Mouse (Mus musculus) layer of hippocampus, adult 9-11 months (tissue): ENCODE data around the gene Plekhg5.
A peak's percentile ranks its signal among the peaks of the same experiment; 100 is the strongest.

Source experiments
- DNase-seq: peaks from one replicate; pipeline ENCODE4 v3.0.0; 2022

Plekhg5 gene

DNA sequence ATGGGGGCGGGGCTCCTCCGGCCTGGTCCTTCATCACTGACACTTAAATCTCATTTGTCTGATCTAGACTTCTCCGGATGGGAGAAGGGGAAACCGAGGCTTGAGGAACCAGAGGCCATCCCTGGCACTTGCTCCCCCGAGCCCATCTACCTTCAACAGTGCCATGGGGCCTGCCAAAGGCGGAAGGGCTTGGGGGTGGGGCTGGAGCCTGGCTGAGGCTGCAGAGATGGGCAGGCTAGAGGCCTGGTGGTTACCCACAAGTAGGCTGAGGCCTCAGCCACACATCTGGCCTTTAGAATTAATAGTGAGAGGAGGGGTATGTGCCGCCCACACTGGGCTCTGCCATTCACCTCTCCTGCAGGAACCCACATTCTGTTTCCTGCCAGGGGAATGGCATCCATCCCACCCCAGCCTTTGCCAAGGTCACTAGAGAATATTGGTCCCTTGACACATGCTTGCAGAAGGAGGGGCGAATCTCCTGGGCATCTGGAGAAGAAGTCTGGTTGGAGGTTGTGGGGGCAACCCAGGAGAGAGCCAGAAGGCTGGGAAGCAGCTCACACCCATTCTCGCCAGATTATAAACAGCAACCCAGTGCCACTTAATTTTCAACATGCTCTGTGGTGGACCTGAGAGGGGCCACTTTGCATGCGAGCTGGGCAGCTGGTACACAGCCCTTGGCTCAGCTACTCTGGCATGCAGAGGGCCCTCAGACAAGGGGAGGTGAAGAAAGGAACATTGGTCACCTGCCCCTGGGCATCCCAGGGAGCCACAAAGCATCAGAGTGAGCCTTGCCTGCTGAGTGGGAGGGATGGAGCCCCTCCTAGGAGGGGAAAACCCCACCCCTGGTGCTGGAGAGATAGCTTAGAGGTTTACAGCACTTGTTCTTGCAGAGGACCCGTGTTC is 1.6 kb upstream of the Plekhg5 start:
- DNase-seq: no peak

DNA sequence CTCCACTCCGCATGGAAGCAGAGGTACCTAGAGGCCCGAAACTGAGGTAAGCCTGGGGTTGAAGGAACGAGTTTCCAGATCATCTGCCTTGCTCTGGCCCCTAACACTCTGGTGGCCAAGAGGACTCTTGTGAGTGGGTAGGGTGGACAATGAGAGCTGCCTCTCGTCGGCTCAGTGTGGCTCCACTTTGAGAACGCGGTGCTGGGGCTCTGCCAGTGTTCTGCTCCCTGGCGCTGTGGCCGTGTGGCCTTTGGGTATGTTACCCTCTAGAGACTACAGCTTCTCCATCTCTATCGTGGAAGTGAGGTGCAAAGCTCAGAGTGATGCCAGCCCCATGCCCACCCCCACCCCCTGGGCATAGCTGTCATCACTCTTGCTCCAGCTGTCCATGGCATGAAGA is 357 bp downstream of the Plekhg5 start:
- no peak for DNase-seq

DNA sequence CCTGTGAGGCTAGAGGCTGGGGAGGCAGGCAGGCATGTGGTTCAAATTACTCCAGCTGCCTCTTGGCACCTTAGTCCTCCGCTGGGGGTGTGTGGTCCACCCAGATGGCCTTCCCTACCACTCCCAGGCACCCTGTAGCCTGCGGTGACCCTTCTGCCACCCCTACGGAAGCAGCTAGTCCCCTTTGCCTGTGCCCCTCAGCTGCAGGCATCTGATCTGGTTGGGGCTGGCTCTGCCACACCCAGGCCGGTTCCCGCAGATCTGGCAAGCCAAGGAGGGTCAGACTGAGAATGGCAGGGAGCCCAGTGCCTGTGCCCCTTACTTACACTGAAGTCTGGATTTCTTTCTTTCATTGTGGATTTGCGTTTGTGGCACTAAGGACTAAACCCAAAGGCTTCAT is 1.4 kb downstream of the Plekhg5 start:
- DNase-seq: no peak

DNA sequence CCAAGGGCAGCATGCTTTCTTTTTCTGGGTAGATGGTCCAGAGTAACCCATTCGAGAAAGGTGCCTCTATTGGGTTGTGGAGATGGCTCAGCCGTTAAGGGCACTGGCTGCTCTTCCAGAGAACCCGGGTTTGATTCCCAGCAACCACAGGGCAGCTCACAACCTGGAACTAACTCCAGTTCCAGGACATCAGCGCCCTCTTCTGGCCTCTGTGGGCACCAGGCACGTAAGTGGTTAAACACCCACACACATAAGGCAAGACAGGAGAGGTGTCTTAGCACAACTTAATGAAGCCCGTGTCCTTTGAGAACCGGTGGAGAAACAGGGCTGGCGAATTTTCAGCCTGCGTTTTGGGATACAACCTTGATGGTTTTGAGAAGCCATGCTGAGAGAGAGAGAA is 2.2 kb downstream of the Plekhg5 start:
- DNase-seq: no peak

DNA sequence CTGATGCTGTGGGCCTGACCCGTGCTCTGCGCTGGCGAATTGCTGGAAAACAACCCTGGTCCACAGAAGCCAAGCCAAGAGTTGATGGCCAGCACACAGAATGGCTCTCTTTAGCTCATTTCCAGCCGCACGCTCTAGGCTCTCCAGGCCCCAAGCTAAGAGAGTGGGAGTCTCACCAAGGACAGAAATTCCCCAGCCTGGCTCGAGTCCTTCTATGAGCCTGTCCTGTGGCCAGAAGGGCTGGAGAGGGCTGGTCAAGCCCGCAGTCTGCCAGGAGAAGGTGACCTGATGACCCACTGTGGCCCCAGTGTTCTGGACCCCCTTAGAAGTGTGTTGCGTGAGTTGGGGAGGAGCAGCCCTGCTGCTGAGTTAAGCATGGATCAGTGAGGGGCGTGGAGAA is 4.9 kb downstream of the Plekhg5 start:
- DNase-seq: no peak

DNA sequence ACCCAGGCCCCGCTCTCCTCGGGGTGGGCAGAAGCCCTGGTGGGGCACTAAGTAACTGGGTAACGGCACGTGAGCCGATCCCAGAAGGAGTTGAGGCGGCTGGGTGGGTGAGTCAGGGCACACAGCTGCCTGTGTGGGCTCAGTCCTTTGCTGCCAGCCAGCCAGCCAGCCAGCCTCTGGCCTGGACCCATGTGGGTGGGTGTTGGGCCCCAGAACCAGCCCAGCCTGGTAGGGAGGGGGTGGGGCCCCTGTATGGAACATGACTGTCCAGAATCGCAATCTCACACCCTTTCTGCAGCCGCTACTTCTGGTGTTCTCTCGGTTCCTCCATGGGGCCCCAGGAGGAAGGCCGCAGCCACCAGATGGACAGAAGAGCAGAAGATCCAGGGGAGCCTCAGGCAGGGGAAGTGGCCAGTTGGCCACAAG is 5.8 kb downstream of the Plekhg5 start:
- no peak for DNase-seq

DNA sequence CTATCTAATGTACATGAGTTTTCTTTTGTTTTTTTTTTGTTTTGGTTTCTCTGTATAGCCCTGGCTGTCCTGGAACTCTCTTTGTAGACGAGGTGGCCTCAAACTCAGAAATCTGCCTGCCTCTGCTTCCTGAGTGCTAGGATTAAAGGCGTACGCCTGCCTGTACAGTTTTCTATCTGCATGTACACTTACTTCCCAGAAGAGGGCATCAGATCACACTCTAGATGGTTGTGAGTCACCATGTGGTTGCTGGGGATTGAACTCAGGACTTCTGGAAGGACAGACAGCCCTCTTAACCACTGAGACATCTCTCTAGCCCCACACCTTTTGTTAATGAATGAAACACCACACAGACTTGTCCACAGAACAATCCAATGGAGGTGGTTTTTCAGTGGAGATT is 7.0 kb downstream of the Plekhg5 start:
- no peak for DNase-seq

DNA sequence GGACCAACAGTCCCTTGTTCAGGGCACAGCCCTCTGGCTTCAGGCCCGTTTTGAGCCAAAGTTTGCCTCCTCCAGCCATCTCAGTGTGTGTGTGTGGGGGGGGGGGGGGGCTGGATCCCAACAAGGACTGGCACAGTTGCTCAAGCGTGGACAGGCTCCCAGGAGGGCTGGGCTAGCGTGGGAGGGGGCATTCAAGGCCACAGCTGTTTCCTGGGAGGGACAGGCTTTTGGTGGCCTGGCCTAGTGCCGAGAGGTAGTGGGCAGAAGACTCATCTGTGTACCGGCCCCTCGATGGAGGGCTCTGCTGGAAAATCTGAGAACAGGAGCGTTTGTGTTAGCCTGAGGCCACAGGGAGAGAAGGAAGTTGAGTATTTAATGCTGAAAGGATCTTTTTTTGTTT is 7.6 kb downstream of the Plekhg5 start:
- no peak for DNase-seq

DNA sequence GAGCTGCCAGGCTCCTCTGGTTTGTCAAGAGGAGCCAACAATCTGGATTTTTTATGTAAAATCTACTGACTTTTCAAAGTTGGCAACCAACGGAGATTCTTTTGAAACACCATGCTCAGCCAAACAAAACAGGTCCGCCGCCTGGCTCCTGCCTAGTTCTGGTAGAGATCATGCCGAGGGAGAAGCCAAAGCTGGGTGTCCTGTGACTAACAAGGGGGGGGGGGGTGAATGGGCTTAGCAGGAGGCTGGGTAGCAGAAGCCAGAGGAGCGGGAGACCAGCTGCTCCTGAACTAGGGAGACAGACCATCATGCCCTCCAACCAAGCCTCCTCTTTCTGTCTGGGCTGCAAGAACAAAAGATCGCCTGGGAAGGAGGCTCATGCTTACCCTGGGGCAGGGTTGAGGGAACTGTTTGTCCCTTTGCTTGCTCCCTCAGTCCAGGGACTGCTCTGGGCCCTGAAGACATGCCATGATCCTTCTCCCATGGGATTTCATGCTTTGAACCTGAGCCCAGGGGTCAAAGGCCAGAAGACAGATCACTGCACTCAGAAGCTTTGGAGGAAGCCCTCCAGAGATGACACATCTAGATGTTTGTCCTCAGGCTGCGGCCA is 11.4 kb downstream of the Plekhg5 start:
- no peak for DNase-seq

DNA sequence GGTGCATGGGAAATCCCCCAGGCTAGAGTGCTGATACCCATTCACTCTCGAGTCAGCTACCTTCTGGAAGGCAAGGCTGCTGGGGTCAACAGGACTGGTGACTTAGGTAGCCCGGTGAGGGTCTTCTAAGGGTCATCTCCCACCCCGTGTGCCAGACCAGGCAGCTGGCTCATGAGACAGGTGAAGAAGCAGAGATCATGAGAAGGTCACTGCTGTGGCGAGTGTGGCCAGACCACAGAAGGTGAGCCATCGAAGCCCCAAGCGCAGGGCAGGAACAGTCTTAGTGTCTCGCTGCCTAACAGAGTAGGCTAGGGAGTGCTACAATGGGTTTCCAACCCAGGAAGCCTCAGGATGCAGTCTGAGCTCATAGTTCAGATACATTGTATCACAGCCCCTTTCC is 12.3 kb downstream of the Plekhg5 start:
- no peak for DNase-seq

DNA sequence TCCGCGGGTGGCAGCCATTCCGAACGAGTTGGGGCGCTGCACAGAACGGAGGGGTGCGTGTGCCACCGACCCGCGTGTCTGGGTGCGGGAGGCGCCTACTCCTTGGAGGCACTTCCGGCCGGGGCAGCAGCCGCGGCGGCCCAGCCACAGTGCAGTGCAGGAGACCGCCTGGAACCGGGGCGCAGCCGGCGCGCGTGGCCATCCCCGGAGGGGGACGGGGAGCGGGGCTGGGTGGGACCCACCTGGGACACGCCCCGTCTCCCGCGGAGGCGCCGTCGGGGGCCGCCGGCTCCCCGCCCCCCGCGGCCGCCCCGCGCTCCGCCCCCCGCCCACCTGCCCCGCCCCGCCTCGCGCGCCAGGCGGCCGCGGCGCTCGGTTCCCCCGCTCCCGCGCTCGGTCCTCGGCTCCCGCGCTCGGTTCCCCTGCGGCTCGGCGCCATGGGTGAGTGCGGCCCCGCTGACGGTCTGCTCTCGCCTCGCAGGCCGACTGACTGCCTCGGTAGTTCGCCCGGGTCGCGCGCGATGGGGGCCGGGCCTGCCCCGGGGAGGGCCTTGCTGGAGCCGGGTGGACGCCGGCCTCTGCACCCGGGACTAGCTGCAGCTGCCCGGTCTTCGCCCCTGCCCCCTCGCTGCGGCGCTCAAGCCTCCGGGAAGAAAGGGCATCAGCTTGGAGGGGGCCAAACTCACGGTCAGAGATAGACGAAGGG is 14.4 kb downstream of the Plekhg5 start:
- no peak for DNase-seq

DNA sequence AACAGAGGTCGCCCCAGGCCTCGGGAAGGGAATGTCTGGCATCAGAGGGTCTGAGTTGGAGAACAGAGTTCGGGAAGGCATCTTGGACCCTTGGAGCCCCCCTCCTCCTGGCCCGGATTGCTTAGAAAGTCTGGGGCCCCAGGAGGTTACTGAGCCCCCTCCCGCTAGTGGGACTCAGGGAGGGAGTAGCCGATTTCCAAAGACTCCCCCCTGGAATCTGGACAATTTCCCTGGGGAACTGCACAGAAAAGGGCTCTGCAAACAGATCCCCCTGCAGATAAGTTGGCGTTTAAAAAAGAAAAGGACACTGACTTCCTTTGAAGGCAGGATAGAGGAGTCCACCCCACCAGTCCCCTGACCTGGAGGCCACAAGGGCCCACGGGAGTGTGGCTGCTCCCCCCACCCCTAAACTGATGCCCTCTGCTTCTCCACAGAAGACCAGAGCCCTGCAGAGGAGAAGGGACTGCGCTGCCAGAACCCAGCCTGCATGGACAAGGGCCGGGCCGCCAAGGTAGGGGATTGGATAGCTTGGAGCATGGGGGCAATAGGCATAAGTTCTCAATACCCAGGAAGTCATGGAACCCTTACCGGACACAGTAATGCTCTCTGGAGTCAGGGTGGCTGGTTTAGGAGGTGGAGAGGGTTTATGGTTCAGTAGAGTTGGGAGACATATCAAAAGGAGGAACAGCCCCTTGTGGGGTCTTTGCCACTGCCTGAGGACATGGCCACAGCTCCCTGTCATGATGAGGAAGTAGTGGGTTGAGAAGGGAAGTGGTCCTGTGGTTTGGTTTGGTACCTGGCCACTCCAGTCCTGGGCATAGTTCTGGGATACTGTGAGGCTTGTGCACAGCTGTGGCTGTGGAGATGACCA is 15.1 kb downstream of the Plekhg5 start:
- DNase-seq: no peak

DNA sequence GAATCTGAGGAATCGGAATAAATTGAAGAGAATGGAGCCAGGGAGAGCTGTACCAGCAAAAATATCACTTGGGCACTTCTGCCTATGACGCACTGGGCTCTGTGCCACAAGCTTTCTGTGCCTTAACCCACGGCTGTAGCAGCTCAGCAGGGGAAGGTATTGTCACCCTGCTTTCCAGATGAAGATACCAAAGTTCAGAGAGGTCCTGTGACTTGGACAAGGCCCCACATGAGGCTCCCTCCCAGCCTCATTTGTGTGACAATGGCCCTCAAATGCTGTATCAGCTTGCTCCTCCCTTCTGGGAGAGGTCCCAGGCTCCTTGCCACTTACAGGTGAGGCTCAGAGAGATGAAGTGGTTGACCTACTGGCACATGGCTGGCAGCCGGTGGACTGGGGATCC is 15.8 kb downstream of the Plekhg5 start:
- DNase-seq: no peak

DNA sequence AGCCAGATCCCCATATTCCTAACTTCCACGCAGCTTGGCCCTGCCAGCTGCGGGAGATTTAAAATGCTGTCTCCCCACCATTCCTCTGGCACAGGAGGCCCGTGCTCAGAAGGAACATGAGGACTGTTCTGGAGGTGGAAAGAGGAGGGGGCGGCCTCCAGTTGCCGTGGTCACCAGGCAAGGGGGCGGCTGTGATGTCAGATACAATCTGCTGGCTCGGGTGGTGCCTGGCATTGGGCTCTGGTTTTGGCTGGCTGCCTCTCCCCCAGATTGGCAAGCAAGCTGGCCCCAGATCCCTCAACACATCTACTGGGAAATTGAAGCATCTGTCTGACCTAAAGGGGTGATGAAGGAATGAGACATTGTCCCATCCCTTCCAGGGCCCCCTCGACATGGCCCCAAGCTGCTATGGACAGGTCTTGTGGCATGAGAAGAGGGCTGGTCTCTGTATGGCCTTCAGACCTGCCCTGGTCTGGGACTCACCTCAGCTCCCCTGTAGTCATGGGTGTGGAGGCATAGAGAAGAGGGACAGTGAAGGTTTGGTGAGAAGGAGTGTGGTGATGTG is 16.3 kb downstream of the Plekhg5 start:
- DNase-seq: peak; percentile 94

DNA sequence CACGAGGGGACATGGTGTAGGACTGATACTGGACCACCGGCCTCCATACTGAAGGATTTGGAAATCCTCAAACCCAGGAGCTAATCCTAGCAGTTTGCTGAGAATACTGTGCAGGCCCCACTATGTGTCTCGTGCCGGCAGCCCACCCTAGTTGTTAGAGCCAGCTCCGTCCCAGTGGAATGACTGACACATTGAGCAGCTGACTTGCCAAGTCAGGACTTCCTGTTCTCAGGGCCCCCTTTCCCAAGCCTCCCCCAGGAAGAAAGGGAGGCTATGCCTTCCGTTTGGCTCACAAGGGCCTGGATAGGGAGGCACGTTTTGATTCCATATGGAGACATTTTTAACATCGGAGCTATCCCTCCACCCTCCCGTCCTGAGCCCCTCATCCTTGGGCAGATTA is 17.9 kb downstream of the Plekhg5 start:
- no peak for DNase-seq

DNA sequence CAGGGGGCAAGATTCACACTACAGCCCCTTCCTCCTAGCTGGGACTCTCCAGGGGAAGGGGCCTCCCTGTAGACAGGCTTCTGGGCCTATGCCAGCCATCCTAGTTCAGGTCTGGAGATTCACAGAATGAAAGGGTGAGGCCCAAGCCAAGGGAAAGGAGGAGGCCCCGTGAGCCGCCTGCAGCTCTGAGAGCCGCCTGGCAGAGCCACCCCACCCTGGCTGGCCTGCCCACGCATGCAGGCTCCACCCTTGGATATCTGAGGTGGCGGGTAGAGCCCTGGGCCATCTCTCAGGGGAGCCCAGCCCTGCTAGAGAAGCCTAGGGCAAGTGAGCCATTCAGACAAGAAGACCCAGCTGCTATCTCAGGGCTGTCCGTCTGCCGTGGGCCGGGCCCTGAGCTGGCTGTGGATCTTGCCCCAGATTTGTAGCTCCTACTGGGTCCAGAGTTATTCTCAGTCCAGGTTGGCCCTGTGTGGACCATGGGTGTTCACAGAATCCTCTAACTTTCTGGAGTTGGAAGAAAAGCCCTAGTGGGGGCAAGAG is 20.5 kb downstream of the Plekhg5 start:
- DNase-seq: no peak

DNA sequence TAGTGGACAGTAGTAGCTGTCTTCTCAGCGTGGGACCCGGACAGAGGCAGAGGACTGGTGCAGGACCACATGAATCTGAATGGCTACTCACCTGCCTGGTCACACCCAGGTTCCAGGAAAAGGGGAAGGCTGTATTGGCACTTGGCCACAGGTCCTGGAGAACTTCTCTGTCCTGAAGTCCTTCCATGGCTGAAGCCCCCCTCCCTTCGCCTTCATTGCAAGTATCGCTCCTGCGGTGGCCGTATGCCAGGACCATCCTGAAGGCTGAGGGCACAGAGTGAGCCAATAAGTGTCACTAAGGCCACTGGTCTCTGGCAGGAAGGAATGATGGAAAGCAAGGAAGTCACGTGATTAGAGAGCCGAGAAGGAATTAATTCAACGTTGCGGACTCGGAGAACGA is 21.9 kb downstream of the Plekhg5 start:
- no peak for DNase-seq

DNA sequence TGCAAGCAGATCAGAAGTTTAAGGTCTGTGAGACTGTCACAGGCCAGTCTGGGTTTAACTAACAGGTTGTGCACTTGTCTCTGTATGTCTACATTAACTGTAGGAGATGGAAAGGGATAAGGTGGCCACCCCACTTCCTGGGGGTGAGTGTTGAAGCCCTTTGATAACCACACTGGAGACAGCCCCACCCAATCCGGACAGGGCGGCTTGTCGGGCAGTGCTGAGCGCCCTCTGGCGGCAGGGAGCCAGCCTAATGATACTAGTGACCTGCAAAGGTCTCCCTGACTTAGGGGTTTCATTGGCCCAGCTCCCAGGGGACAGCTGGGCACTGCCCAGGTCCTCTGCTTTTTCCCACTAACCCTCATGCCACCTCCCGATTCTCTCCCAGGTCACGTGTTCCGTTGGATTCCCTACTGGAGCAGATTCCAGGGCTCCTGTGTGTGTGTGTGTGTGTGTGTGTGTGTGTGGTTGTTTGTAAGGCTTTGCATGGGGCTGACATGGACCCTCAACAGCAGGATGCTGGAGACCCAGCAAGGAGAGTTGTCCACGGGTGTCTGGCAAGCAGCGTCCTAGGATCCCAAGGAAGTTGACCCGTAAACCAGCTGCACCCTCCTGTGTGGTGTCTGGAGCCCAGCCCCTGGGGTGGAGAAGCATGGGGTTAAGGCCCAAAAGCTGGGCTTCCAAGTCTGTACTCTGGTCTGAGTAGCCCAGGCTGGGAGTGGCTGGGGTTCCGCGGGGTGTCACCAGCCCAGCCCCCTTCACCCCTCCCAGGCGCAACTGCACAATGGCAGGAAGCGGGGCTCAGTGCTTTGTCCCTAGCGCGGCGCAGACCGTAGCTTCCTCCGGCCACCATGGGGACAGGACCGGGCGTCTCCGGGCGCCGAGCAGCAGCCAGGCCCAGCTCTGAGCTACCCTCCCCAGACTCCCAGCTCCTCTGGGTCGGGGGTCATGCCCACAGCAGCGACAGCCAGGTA is 23.9 kb downstream of the Plekhg5 start:
- DNase-seq: no peak

DNA sequence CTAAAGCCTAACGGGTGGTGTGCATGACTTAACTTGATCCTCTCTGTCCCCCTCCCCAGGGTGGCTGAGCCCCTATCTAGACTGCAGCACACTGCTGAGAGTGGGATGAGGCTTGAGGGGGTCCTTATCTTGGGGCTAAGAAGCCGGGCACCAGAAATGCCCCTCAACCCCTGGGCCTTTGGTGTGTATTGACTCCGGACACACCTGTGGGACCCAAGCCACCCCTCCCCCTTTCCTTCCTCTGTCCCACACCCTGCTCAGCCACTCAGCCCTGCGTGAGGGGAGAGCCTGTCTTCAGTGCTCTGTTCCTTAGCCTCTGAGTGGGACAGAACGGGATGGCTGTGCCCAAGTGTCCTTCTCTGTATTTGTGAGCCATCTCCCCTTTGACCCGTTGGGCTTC is 24.6 kb downstream of the Plekhg5 start:
- DNase-seq: no peak

DNA sequence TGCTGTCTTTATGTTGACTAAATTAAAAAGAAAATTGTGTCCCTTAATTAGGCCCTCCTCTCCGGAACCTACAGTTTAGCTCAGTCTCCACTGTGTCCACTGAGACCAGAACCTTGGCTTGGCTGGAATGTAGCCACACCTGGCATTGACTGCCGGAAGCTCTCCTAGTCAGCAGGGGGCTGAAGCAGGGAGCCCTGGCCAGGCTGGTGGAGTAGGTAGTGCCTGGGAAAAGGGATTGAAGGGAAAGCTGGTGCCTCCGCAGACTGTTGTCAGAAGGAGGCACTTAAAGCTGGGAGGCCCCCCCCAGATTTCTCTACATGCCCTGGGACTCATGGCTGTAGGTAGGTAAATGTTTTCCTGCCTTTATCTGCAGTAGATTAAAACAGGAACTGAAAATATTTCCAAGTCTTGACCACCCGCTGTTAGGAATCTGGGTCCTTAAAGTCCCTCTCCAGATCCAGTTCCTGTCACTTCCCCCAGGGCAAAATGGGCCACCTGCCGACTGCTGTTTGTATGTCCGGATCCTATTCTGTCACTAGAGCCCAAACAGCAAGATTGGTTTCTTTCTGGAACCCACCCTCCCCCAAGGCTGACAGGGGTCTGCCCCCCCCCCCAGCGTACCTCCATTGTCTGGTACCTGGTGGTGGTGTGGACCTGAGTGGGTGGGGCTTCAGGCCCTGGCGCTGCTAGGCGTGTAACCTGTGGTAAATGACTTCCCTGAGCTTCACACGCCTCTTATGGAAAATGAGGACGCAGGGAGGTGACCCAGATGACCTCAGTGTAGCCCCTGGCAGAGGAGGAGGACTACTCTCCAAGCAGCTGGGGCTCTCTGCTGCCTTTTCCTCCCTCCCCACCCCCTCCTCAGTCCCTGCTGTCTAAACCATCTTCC is 25.9 kb downstream of the Plekhg5 start:
- no peak for DNase-seq
